Mouse (Mus musculus) liver, embryonic 14.5 days (tissue): ENCODE measurements at regions not wholly inside any gene's neighbourhood (a gene's known extent, or its start where the extent isn't known, plus 50 kb on each side); places are given as distances from the start of the nearest gene placed in this dataset.

Experiments
- ATAC-seq: fragments of 200-750 bp; cut with Nextera tagmentation; 2 replicates; pipeline ENCODE4 v1.8.0; 2017; ENCODE audit warnings: moderate number of reproducible peaks, mild to moderate bottlenecking, moderate library complexity; ENCODE audit not compliant: insufficient read depth
- DNase-seq, 3 experiments: peaks; one replicate each; pipeline ENCODE4 v3.0.0-alpha.2; 2012 to 2013; ENCODE audit warnings: low read depth in 3 of 3, low spot score in 3 of 3
- H3K27ac ChIP-seq: fragments of 300-500 bp; sonication (generic); 2 replicates; pipeline ENCODE4 v1.5.1; 2014; ENCODE audit warnings: moderate library complexity, mild to moderate bottlenecking, control low read depth, inconsistent platforms
- H3K27me3 ChIP-seq: fragments of 300-500 bp; sonication (generic); 2 replicates; pipeline ENCODE4 v1.6.1; 2014; ENCODE audit warnings: mild to moderate bottlenecking, low read length, moderate library complexity; ENCODE audit not compliant: control insufficient read depth, insufficient read depth
- H3K36me3 ChIP-seq: fragments of 300-500 bp; sonication (generic); replicated peaks from 2 replicates; pipeline ENCODE4 v1.6.1; 2014; ENCODE audit warnings: low read depth; ENCODE audit not compliant: control insufficient read depth, insufficient read depth
- H3K4me1 ChIP-seq, 2 experiments: fragments of 200-500 bp in 1 of 2; fragments of 300-500 bp in 1 of 2; sonication (generic) in 1 of 2; replicated peaks; 2 replicates each; pipeline ENCODE4 v1.6.1; 2012 to 2014; ENCODE audit warnings: antibody characterized with exemption in 1 of 2, inconsistent platforms in 1 of 2, low read length in 1 of 2; ENCODE audit not compliant: control insufficient read depth in 2 of 2, insufficient read depth in 2 of 2
- H3K4me2 ChIP-seq: fragments of 300-500 bp; sonication (generic); 2 replicates; pipeline ENCODE4 v1.6.1; 2014; ENCODE audit warnings: low read depth, mild to moderate bottlenecking, control low read depth, moderate library complexity
- H3K4me3 ChIP-seq, 2 experiments: fragments of 200-500 bp in 1 of 2; fragments of 300-500 bp in 1 of 2; sonication (generic) in 1 of 2; 2 replicates each; pipeline ENCODE4 v1.5.1; 2012 to 2014; ENCODE audit warnings: low read depth in 2 of 2, low read length in 2 of 2, mild to moderate bottlenecking in 2 of 2, control low read depth in 1 of 2, inconsistent platforms in 1 of 2, moderate library complexity in 1 of 2; ENCODE audit not compliant: insufficient read depth in 1 of 2
- H3K9ac ChIP-seq: fragments of 300-500 bp; sonication (generic); replicated peaks from 2 replicates; pipeline ENCODE4 v1.6.1; 2014; ENCODE audit warnings: mild to moderate bottlenecking, control low read depth, moderate library complexity
- H3K9me3 ChIP-seq: fragments of 300-500 bp; sonication (generic); 2 replicates; pipeline ENCODE4 v1.6.1; 2016; ENCODE audit warnings: low read length, mixed read lengths; ENCODE audit not compliant: control insufficient read depth
- CTCF ChIP-seq: IDR thresholded peaks from 2 replicates; pipeline ENCODE4 v1.5.1; 2016; ENCODE audit warnings: antibody characterized with exemption, low read depth, control low read depth
- EP300 ChIP-seq: IDR thresholded peaks from 2 replicates; pipeline ENCODE4 v1.6.1; 2016; ENCODE audit warnings: antibody characterized with exemption, low read depth
- WGBS: fragments of 180-500 bp; shearing (Covaris S2); extraction: QIAGEN DNeasy Blood & Tissue Kit; methylation state at CpG from one replicate; pipeline ENCODE4 v1.1.7; 2014; ENCODE audit not compliant: insufficient replicate concordance; 5-methylcytosine and 5-hydroxymethylcytosine counted together

DNA sequence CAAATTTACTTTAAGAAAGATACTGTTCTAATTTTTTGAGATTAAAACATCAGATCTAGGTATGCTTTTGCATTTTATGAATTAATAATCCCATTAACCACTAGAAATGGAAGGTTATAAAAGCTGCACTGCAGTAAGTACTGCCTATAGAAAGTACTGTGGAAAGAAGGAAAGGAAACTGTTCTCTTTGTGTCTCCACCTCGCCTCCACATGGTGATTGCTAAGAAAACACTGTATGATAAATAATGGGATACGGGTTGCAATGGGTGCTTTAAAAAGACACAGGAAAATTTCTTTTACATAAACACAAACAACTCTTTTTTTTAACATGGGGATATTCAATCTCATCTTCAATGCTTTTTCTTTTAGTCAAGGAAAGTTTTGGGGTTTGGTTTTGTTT is 519.2 kb upstream of the Sptlc3 start:
- Histone ChIP-seq H3K9me3 (no peaks in the 10 kb centered on the region), H3K9ac (no peak overlapping the region), H3K4me1 (no peaks in the 10 kb centered on the region), H3K27me3 (no peaks in the 10 kb centered on the region), H3K4me2 (no peak overlapping the region), H3K4me3 (no peak overlapping the region), H3K27ac (no peak overlapping the region), H3K36me3 (no peaks in the 10 kb centered on the region)
- ATAC-seq = no peak
- 31% methylated on average over 2 of the region's 2 CpGs for WGBS
- TF ChIP-seq CTCF = no peak
- no peak for TF ChIP-seq EP300
- no peak for DNase-seq

DNA sequence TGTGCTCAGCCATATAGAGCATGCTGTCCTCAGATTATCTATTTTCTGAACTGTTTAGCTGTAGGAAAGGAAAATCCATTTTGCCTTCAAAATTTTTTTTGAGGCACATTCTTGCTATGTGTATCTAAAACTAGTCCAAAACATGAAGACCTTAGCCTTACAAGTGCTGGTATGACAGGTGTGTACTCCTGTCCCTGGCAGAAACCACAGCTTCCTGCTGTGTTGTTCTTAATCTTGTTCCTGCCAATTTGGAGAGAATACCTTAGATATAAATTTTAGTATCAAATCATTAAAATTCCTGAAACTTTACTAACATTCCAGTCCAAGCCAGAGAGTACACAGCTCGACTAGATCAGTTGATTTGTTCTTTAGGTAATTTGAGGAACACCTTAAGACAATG is 503.7 kb upstream of the Sptlc3 start:
- H3K4me3 ChIP-seq = no peak overlapping the region
- no peaks in the 10 kb centered on the region for H3K27me3 ChIP-seq
- ATAC-seq (no peak), DNase-seq (no peak)
- no peaks in the 10 kb centered on the region for H3K9me3 ChIP-seq
- no peak overlapping the region for H3K4me2 ChIP-seq
- 23% methylated on average over 1 of the region's 1 CpGs for WGBS
- H3K4me1 ChIP-seq = no peaks in the 10 kb centered on the region
- H3K36me3 ChIP-seq = no peaks in the 10 kb centered on the region
- H3K27ac ChIP-seq = no peak overlapping the region
- no peak overlapping the region for H3K9ac ChIP-seq
- TF ChIP-seq EP300 = no peak
- no peak for TF ChIP-seq CTCF

- no peak overlapping the region for H3K4me2 ChIP-seq
- no peak overlapping the region for H3K27ac ChIP-seq
- no peaks in the 10 kb centered on the region for H3K27me3 ChIP-seq
- H3K9me3 ChIP-seq = no peaks in the 10 kb centered on the region
- TF ChIP-seq CTCF (no peak), EP300 (no peak)
- H3K4me3 ChIP-seq = no peak overlapping the region
- no peak overlapping the region for H3K9ac ChIP-seq
- ATAC-seq = no peak
- DNase-seq = no peak
- 63% methylated on average over 5 of the region's 5 CpGs for WGBS
- no peaks in the 10 kb centered on the region for H3K36me3 ChIP-seq
- no peaks in the 10 kb centered on the region for H3K4me1 ChIP-seq
Observed at GRCm38 (mm10) chr2:139032105-139032812, 461.5 kb upstream of the Sptlc3 start.

GRCm38 (mm10) chr2:139034800-139035199 is 458.9 kb upstream of the Sptlc3 start:
- WGBS = 44% methylated on average over 3 of the region's 3 CpGs
- no peak overlapping the region for H3K9ac ChIP-seq
- no peaks in the 10 kb centered on the region for H3K9me3 ChIP-seq
- no peak for TF ChIP-seq EP300
- no peak for TF ChIP-seq CTCF
- no peak overlapping the region for H3K27ac ChIP-seq
- ATAC-seq (no peak), DNase-seq (no peak)
- H3K4me2 ChIP-seq = no peak overlapping the region
- H3K4me1 ChIP-seq = no peaks in the 10 kb centered on the region
- H3K36me3 ChIP-seq = no peaks in the 10 kb centered on the region
- H3K27me3 ChIP-seq = no peaks in the 10 kb centered on the region
- no peak overlapping the region for H3K4me3 ChIP-seq

- no peaks in the 10 kb centered on the region for H3K9me3 ChIP-seq
- H3K4me2 ChIP-seq = no peak overlapping the region
- no peaks in the 10 kb centered on the region for H3K36me3 ChIP-seq
- WGBS = 63% methylated on average over 3 of the region's 3 CpGs
- no peaks in the 10 kb centered on the region for H3K4me1 ChIP-seq
- ATAC-seq = no peak
- H3K4me3 ChIP-seq = no peak overlapping the region
- H3K27me3 ChIP-seq = no peaks in the 10 kb centered on the region
- DNase-seq = no peak
- TF ChIP-seq CTCF (no peak), EP300 (no peak)
- H3K9ac ChIP-seq = no peak overlapping the region
- no peak overlapping the region for H3K27ac ChIP-seq
Observed at GRCm38 (mm10) chr2:139041671-139042273, 451.9 kb upstream of the Sptlc3 start.
